Mouse (Mus musculus): Measurements from ENCODE around the gene Ccn6. TPM values are rescaled to one million over a fixed set of nuclear protein-coding genes. Genes with fewer than 3 reads are reported as not detected.
"Not testable (repeated sequence)": the region's sequence is repeated elsewhere in the genome, so short reads cannot be mapped to it uniquely, and the experiment has no call there.

Ccn6 gene
- 0.37 and 0.46 TPM in 2 replicates for polyA plus RNA-seq (2015; fragmentation: Nextera tagmentation; extraction: Ambion mirVana)

- no peak within 1 kb of the TSS; the same call in 1 of the 2 replicates for H3K9ac ChIP-seq (ENCODE audit: low read length)
- peak within 1 kb of the TSS; percentile 39 for H3K4me2 ChIP-seq (ENCODE audit: low read depth, low read length)
- 82% methylated on average over 10 of the region's 10 CpGs for WGBS
- H3K27ac ChIP-seq (ENCODE audit: low read length), result no peak within 1 kb of the TSS
- ATAC-seq (ENCODE audit: insufficient read depth, low FRiP score), result no peak
- peak within 1 kb of the TSS; percentile 2; the same call in 1 of the 2 replicates for H3K4me3 ChIP-seq (replicated peaks; ENCODE audit: low read length)
- H3K27me3 ChIP-seq (ENCODE audit: control insufficient read depth, insufficient read depth, low read length), result no peaks in the 10 kb centered on the region
- H3K4me1 ChIP-seq (ENCODE audit: control insufficient read depth, insufficient read depth, low read length), result 0 out of 2 replicates have a peak, but pooled peaks cover 10% of the 10 kb centered on the region
- no peaks in the 10 kb centered on the region for H3K9me3 ChIP-seq (replicated peaks; ENCODE audit: control insufficient read depth, low read length)
- no peaks in the 10 kb centered on the region for H3K36me3 ChIP-seq (ENCODE audit: control insufficient read depth, insufficient read depth, low read length)
These were observed at the start of gene Ccn6 for GRCm38 (mm10) chr10:39163694-39164093. TSS of gene Ccn6 (minus strand) at chr10:39163794.

GRCm38 (mm10) chr10:39210031-39210430, 46.4 kb upstream of the Ccn6 start:
- Histone ChIP-seq H3K27me3 (ENCODE audit: control insufficient read depth, insufficient read depth, low read length) (no peaks in the 10 kb centered on the region), H3K4me1 (ENCODE audit: control insufficient read depth, insufficient read depth, low read length) (no peaks in the 10 kb centered on the region), H3K9me3 (replicated peaks; ENCODE audit: control insufficient read depth, low read length) (0 out of 2 replicates have a peak, but pooled peaks cover 5% of the 10 kb centered on the region), H3K27ac (ENCODE audit: low read length) (no peak overlapping the region), H3K4me3 (replicated peaks; ENCODE audit: low read length) (no peak overlapping the region), H3K36me3 (ENCODE audit: control insufficient read depth, insufficient read depth, low read length) (no peaks in the 10 kb centered on the region), H3K4me2 (ENCODE audit: low read depth, low read length) (no peak overlapping the region), H3K9ac (ENCODE audit: low read length) (no peak overlapping the region)
- no peak for ATAC-seq (ENCODE audit: insufficient read depth, low FRiP score)

- 52% methylated on average over 10 of the region's 10 CpGs for WGBS
- Histone ChIP-seq H3K9me3 (replicated peaks; ENCODE audit: control insufficient read depth, low read length) (0 out of 2 replicates have a peak, but pooled peaks cover 5% of the 10 kb centered on the region), H3K4me1 (ENCODE audit: control insufficient read depth, insufficient read depth, low read length) (no peaks in the 10 kb centered on the region), H3K36me3 (ENCODE audit: control insufficient read depth, insufficient read depth, low read length) (no peaks in the 10 kb centered on the region), H3K27me3 (ENCODE audit: control insufficient read depth, insufficient read depth, low read length) (no peaks in the 10 kb centered on the region), H3K4me3 (replicated peaks; ENCODE audit: low read length) (no peak overlapping the region), H3K9ac (ENCODE audit: low read length) (no peak overlapping the region), H3K27ac (ENCODE audit: low read length) (no peak overlapping the region), H3K4me2 (ENCODE audit: low read depth, low read length) (no peak overlapping the region)
- ATAC-seq (ENCODE audit: insufficient read depth, low FRiP score), result no peak
These were observed 45.8 kb upstream of the Ccn6 start for GRCm38 (mm10) chr10:39209161-39210025.

- H3K36me3 ChIP-seq (ENCODE audit: control insufficient read depth, insufficient read depth, low read length), result no peaks in the 10 kb centered on the region
These were observed 45.1 kb upstream of the Ccn6 start for GRCm38 (mm10) chr10:39208712-39209111.

GRCm38 (mm10) chr10:39207310-39207855, 43.8 kb upstream of the Ccn6 start:
- no peak overlapping the region for H3K27ac ChIP-seq (ENCODE audit: low read length)
- H3K9ac ChIP-seq (ENCODE audit: low read length), result no peak overlapping the region
- no peaks in the 10 kb centered on the region for H3K27me3 ChIP-seq (ENCODE audit: control insufficient read depth, insufficient read depth, low read length)
- no peak overlapping the region for H3K4me3 ChIP-seq (replicated peaks; ENCODE audit: low read length)
- 66% methylated on average over 3 of the region's 3 CpGs for WGBS
- no peak for ATAC-seq (ENCODE audit: insufficient read depth, low FRiP score)
- H3K9me3 ChIP-seq (replicated peaks; ENCODE audit: control insufficient read depth, low read length), result 0 out of 2 replicates have a peak, but pooled peaks cover 5% of the 10 kb centered on the region
- no peak overlapping the region for H3K4me2 ChIP-seq (ENCODE audit: low read depth, low read length)
- H3K4me1 ChIP-seq (ENCODE audit: control insufficient read depth, insufficient read depth, low read length), result no peaks in the 10 kb centered on the region
- H3K36me3 ChIP-seq (ENCODE audit: control insufficient read depth, insufficient read depth, low read length), result no peaks in the 10 kb centered on the region

More at GRCm38 (mm10) chr10:39208712-39209111, 45.1 kb upstream of the Ccn6 start:
- Histone ChIP-seq H3K4me2 (ENCODE audit: low read depth, low read length) (no peak overlapping the region), H3K9me3 (replicated peaks; ENCODE audit: control insufficient read depth, low read length) (0 out of 2 replicates have a peak, but pooled peaks cover 5% of the 10 kb centered on the region), H3K27ac (ENCODE audit: low read length) (no peak overlapping the region), H3K27me3 (ENCODE audit: control insufficient read depth, insufficient read depth, low read length) (no peaks in the 10 kb centered on the region), H3K9ac (ENCODE audit: low read length) (no peak overlapping the region), H3K4me3 (replicated peaks; ENCODE audit: low read length) (no peak overlapping the region), H3K4me1 (ENCODE audit: control insufficient read depth, insufficient read depth, low read length) (no peaks in the 10 kb centered on the region)
- ATAC-seq (ENCODE audit: insufficient read depth, low FRiP score), result no peak
- WGBS, result 66% methylated on average over 4 of the region's 4 CpGs

GRCm38 (mm10) chr10:39202490-39202889, 38.9 kb upstream of the Ccn6 start:
- H3K4me1 ChIP-seq (ENCODE audit: control insufficient read depth, insufficient read depth, low read length), result no peaks in the 10 kb centered on the region
- no peak overlapping the region for H3K27ac ChIP-seq (ENCODE audit: low read length)
- H3K4me3 ChIP-seq (replicated peaks; ENCODE audit: low read length), result no peak overlapping the region
- no peaks in the 10 kb centered on the region for H3K27me3 ChIP-seq (ENCODE audit: control insufficient read depth, insufficient read depth, low read length)
- no peak overlapping the region for H3K9ac ChIP-seq (ENCODE audit: low read length)
- no peak for ATAC-seq (ENCODE audit: insufficient read depth, low FRiP score)
- no peak overlapping the region for H3K4me2 ChIP-seq (ENCODE audit: low read depth, low read length)
- WGBS, result 52% methylated on average over 4 of the region's 4 CpGs
- H3K36me3 ChIP-seq (ENCODE audit: control insufficient read depth, insufficient read depth, low read length), result no peaks in the 10 kb centered on the region
- H3K9me3 ChIP-seq (replicated peaks; ENCODE audit: control insufficient read depth, low read length), result no peaks in the 10 kb centered on the region

GRCm38 (mm10) chr10:39198216-39198615, 34.6 kb upstream of the Ccn6 start:
- not testable (repeated sequence) for H3K9ac ChIP-seq (ENCODE audit: low read length); H3K9me3 ChIP-seq (replicated peaks; ENCODE audit: control insufficient read depth, low read length); H3K4me3 ChIP-seq (replicated peaks; ENCODE audit: low read length); H3K4me1 ChIP-seq (ENCODE audit: control insufficient read depth, insufficient read depth, low read length); H3K36me3 ChIP-seq (ENCODE audit: control insufficient read depth, insufficient read depth, low read length); ATAC-seq (ENCODE audit: insufficient read depth, low FRiP score); H3K4me2 ChIP-seq (ENCODE audit: low read depth, low read length); H3K27me3 ChIP-seq (ENCODE audit: control insufficient read depth, insufficient read depth, low read length); H3K27ac ChIP-seq (ENCODE audit: low read length)
- WGBS, result 91% methylated on average over 11 of the region's 11 CpGs

GRCm38 (mm10) chr10:39192673-39193072, 29.1 kb upstream of the Ccn6 start:
- Histone ChIP-seq H3K9me3 (replicated peaks; ENCODE audit: control insufficient read depth, low read length) (no peaks in the 10 kb centered on the region), H3K4me1 (ENCODE audit: control insufficient read depth, insufficient read depth, low read length) (no peaks in the 10 kb centered on the region), H3K4me3 (replicated peaks; ENCODE audit: low read length) (no peak overlapping the region), H3K9ac (ENCODE audit: low read length) (no peak overlapping the region), H3K36me3 (ENCODE audit: control insufficient read depth, insufficient read depth, low read length) (no peaks in the 10 kb centered on the region), H3K4me2 (ENCODE audit: low read depth, low read length) (no peak overlapping the region), H3K27me3 (ENCODE audit: control insufficient read depth, insufficient read depth, low read length) (no peaks in the 10 kb centered on the region), H3K27ac (ENCODE audit: low read length) (no peak overlapping the region)
- ATAC-seq (ENCODE audit: insufficient read depth, low FRiP score), result no peak
- 89% methylated on average over 3 of the region's 3 CpGs for WGBS

GRCm38 (mm10) chr10:39185545-39185906, 21.9 kb upstream of the Ccn6 start:
- no peak overlapping the region for H3K4me2 ChIP-seq (ENCODE audit: low read depth, low read length)
- H3K9me3 ChIP-seq (replicated peaks; ENCODE audit: control insufficient read depth, low read length), result no peaks in the 10 kb centered on the region
- no peak for ATAC-seq (ENCODE audit: insufficient read depth, low FRiP score)
- 64% methylated on average over 4 of the region's 4 CpGs for WGBS
- H3K4me1 ChIP-seq (ENCODE audit: control insufficient read depth, insufficient read depth, low read length), result no peaks in the 10 kb centered on the region
- no peaks in the 10 kb centered on the region for H3K36me3 ChIP-seq (ENCODE audit: control insufficient read depth, insufficient read depth, low read length)
- no peak overlapping the region for H3K4me3 ChIP-seq (replicated peaks; ENCODE audit: low read length)
- H3K27me3 ChIP-seq (ENCODE audit: control insufficient read depth, insufficient read depth, low read length), result no peaks in the 10 kb centered on the region
- H3K27ac ChIP-seq (ENCODE audit: low read length), result no peak overlapping the region
- H3K9ac ChIP-seq (ENCODE audit: low read length), result no peak overlapping the region

Measured in stomach, embryonic 16.5 days (tissue).